Mouse (Mus musculus): ENCODE measurements at regions not wholly inside any gene's neighbourhood (a gene's known extent, or its start where the extent isn't known, plus 50 kb on each side); places are given as distances from the start of the nearest gene placed in this dataset.

DNA sequence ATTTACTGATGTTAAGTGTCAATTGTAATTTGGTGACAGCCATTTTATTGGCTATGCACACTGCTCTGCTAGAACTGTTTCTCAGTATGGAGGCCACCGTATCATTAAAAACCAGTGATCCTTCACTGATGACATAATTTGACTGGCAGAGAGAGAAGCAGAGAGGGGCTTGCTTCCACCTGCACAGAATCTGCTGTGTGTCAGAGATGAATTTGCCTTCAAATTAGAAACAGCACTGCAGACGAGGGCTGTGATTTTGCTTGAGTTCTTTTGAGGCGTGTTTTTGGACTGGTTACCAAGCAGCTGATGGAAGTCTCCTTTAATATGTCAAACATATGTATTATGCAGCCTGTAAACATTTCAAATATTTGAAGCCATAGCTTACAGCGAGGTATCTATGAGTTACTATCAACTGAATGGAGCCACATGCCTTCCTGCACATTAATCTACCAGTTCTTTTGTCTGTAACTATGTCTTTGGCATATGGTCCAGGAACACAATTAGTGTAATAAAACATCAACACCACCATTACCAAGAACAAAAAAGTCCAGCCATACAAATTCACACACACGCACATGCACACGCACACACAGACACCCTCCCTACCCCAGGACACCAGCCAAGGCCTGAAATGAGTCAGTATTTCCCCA lies 402.8 kb upstream of the Nr2f1 start:
- TF ChIP-seq CTCF (IDR thresholded peaks at IDR 0.05; ENCODE audit: borderline replicate concordance, extremely low read depth, insufficient read depth, insufficient read length) (no peak), POLR2A (IDR thresholded peaks at IDR 0.05; ENCODE audit: borderline replicate concordance, extremely low read depth, insufficient read depth, insufficient read length, poor library complexity, severe bottlenecking) (no peak)

All from brain, embryonic 14.5 days (tissue).